Mouse (Mus musculus): Measurements from ENCODE around the gene Gm45716. TPM values are rescaled to one million over a fixed set of nuclear protein-coding genes. Genes with fewer than 3 reads are reported as not detected.

Gene Gm45716
- total RNA-seq, 2 experiments from 2014 or later, result 8.8 to 10.3 TPM

GRCm38 (mm10) chr11:90198048-90198447 lies 10.6 kb downstream of the Gm45716 start:
- DNase-seq (ENCODE audit: low spot score in 2 of 2), result peak; percentile 22 to 79

GRCm38 (mm10) chr11:90200826-90201225 lies 13.3 kb downstream of the Gm45716 start:
- no peak for DNase-seq (ENCODE audit: low spot score in 2 of 2)

GRCm38 (mm10) chr11:90214246-90214645 lies 26.8 kb downstream of the Gm45716 start:
- DNase-seq (ENCODE audit: low spot score in 2 of 2), result no peak

- peak in 1 of 2 experiments; percentile 28 for DNase-seq (ENCODE audit: low spot score in 2 of 2)
Measured at GRCm38 (mm10) chr11:90220022-90220645, 32.7 kb downstream of the Gm45716 start.

- DNase-seq (ENCODE audit: low spot score in 2 of 2), result no peak
Measured at GRCm38 (mm10) chr11:90220750-90221149, 33.3 kb downstream of the Gm45716 start.

- no peak for DNase-seq (ENCODE audit: low spot score in 2 of 2)
Measured at GRCm38 (mm10) chr11:90224914-90225470, 37.5 kb downstream of the Gm45716 start.

GRCm38 (mm10) chr11:90227000-90227922 lies 39.8 kb downstream of the Gm45716 start:
- DNase-seq (ENCODE audit: low spot score in 2 of 2), result no peak

GRCm38 (mm10) chr11:90228251-90228949 lies 40.9 kb downstream of the Gm45716 start:
- no peak for DNase-seq (ENCODE audit: low spot score in 2 of 2)

- DNase-seq (ENCODE audit: low spot score in 2 of 2), result no peak
Measured at GRCm38 (mm10) chr11:90229800-90230199, 42.3 kb downstream of the Gm45716 start.

GRCm38 (mm10) chr11:90230671-90231070 lies 43.2 kb downstream of the Gm45716 start:
- DNase-seq (ENCODE audit: low spot score in 2 of 2), result no peak

GRCm38 (mm10) chr11:90231631-90232030 lies 44.1 kb downstream of the Gm45716 start:
- DNase-seq (ENCODE audit: low spot score in 2 of 2), result no peak

- peak in 1 of 2 experiments; percentile 81 for DNase-seq (ENCODE audit: low spot score in 2 of 2)
Measured at GRCm38 (mm10) chr11:90232685-90233084, 45.2 kb downstream of the Gm45716 start.

- no peak for DNase-seq (ENCODE audit: low spot score in 2 of 2)
Measured at GRCm38 (mm10) chr11:90235221-90235620, 47.7 kb downstream of the Gm45716 start.

GRCm38 (mm10) chr11:90237616-90238015 lies 50.1 kb downstream of the Gm45716 start:
- no peak for DNase-seq (ENCODE audit: low spot score in 2 of 2)

GRCm38 (mm10) chr11:90238657-90239056 lies 51.2 kb downstream of the Gm45716 start:
- no peak for DNase-seq (ENCODE audit: low spot score in 2 of 2)

- DNase-seq (ENCODE audit: low spot score in 2 of 2), result no peak
Measured at GRCm38 (mm10) chr11:90240652-90241330, 53.3 kb downstream of the Gm45716 start.

GRCm38 (mm10) chr11:90241874-90242273 lies 54.4 kb downstream of the Gm45716 start:
- no peak for DNase-seq (ENCODE audit: low spot score in 2 of 2)

- DNase-seq (ENCODE audit: low spot score in 2 of 2), result no peak
Measured at GRCm38 (mm10) chr11:90243300-90243699, 55.8 kb downstream of the Gm45716 start.

GRCm38 (mm10) chr11:90245630-90246029 lies 58.1 kb downstream of the Gm45716 start:
- DNase-seq (ENCODE audit: low spot score in 2 of 2), result no peak

GRCm38 (mm10) chr11:90246676-90247075 lies 59.2 kb downstream of the Gm45716 start:
- no peak for DNase-seq (ENCODE audit: low spot score in 2 of 2)

- no peak for DNase-seq (ENCODE audit: low spot score in 2 of 2)
Measured at GRCm38 (mm10) chr11:90247793-90248192, 60.3 kb downstream of the Gm45716 start.

All from layer of hippocampus, postnatal 14 days (tissue).